Mouse (Mus musculus) embryonic stem cell, embryonic (primary cell): ENCODE data around the gene Gys1.

Source experiments
- CTCF ChIA-PET, 4 experiments: fragments of 300-600 bp in 2 of 4; fragments of 350-600 bp in 2 of 4; sonication (Branson Sonifier 250); formaldehyde crosslinking; loops; one replicate each; lab custom pipeline; 2022; ENCODE audit warnings: inconsistent platforms in 2 of 4; lab: Charles Lee
- POLR2A ChIA-PET, 4 experiments: fragments of 300-600 bp in 2 of 4; fragments of 350-600 bp in 2 of 4; sonication (Branson Sonifier 250); formaldehyde crosslinking; loops; one replicate each; lab custom pipeline; 2022; ENCODE audit warnings: antibody characterized with exemption in 4 of 4, inconsistent platforms in 1 of 4; lab: Charles Lee

The Gys1 gene

DNA sequence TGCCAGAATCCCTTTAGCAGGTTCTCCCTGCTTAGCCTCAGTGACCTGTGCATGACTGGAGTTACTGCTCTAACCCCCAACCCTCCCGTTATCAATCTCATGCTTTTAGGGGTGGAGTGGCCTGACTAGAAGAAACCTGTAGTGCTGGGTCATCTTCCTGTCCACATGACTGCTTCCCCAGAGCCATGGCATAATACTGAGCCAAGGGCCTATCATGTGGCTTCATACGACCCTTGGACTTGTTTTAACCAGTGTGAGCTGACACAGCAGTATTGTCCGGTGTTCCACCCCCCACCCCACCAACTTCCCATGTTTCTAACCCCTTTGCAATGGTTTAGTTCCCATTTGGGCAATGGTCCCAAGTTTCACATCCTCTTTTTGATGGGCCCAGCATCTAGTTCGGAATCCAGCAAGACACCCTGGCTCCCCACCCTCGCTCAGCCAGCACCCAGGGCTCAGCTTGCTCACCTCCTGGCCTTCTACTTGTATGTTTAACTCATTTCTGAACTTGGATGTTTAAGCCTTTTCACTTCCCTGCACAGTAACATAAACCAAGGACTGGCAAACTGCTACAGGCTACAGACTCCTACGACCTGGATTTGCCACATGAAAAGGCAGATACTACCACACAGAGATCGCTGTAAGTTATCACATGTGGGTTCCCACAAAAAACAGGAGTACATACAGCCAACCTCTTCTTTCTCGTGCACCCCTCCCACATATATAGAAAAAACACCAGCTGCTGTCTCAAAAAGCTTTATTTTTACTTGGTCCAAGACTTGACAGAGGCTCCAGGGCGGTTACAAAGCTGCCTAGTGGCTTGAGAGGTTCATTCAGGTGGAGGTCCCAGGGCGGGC, 22.8 kb downstream of the Gys1 start:
- CTCF ChIA-PET, result interaction anchor here (0.5 to 1.5 kb wide), 13 partner anchors 8 to 261 kb away, joined by 3 to 10 read pairs (median 4); partner anchors contain the start of genes Gys1 (in 1 of the 4) and Sphk2 (in 1 of the 4)
- POLR2A ChIA-PET, result interaction anchor here (0.5 to 4.7 kb wide), 133 partner anchors 8 to 600 kb away, joined by 3 to 102 read pairs (median 5); partner anchors contain the start of genes Bax (in 3 of the 4), Fam83e (in 3 of the 4), Gys1 (in 3 of the 4) and Ruvbl2 (in 3 of the 4)

DNA sequence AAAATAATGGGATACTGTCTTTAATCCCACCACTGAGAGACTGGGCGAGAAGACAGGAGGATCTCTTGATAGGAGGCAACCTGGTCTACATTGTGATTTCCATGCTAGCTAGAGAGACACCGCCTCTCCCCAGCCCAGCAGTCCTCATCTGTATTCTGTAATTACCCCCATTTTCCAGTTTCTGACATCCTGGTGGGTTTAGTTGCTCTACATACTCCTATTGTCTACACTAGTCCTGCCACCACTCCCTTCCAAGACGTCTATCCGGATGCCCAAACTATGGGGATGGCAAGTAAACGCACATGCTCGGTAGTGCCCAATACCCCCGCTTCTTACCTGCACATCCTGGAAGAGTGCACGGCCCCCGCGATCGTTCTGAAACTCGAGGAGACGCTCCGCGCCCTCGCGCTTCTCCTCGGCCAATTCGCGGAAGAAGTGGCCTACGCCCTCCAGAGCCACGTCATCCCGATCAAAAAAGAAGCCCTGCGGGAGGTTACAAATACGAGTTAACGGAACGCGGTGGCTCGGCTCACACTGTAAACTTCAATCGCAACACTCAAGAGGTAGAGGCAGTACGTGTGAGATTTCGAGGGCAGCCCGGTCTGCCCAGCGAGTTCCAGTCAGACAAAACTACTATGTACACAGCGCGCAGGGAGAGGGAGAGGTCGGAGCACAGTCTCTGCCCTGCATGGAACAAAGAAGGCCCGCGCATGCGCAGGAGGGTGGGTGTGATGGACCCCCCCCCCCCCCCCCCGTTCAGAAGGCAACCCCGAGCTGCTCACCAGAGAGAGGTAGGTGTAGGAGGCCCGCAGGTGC, 24.3 kb downstream of the Gys1 start:
- ChIA-PET POLR2A (interaction anchor here (0.6 to 4.7 kb wide), 192 partner anchors 7 to 529 kb away, joined by 3 to 102 read pairs (median 6); partner anchors contain the start of genes Plekha4 (in 4 of the 4), Ppp1r15a (in 4 of the 4), Bax (in 3 of the 4) and Dhdh (in 3 of the 4)), CTCF (interaction anchor here in 2 of 4 experiments (1.0 kb wide), 2 partner anchors 24 to 55 kb away, joined by 3 read pairs; partner anchors contain the start of gene Gys1 (in 1 of the 2))

DNA sequence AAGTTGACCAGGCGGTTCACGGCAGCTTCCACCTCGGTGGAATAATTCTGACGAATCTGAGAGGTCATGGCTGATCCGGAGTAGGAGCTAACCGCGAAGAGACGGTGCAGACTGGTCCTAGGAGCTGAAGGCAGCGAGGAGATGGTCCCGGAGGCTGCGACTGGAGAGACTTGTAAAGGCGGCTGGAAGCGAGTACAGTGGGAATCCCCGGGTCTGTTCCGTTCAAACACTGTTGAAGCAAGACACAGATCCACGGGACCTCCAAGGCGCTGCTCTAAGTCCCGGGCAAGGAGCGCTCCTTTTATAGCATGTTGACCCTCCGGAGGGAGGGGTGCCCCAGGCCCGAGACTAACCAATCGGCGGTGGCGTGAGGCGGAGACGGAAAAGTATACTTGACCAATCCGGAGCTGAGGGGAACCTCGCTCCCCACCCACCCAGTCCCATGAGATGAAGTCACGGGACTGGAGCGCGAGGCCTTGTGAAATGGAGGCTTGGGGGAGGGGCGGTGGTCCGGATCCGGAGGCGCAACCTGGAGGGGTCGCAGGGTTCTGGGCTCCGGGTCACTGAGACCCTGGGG, 25.0 kb downstream of the Gys1 start, which contains the start of gene Ftl1:
TSS of gene Ftl1 (minus strand) at position 321 of the 577 bp plus-strand sequence.
- POLR2A ChIA-PET, result interaction anchor here (0.6 to 4.7 kb wide), 240 partner anchors 8 to 752 kb away, joined by 3 to 102 read pairs (median 5); partner anchors contain the start of genes Plekha4 (in 4 of the 4), Ppp1r15a (in 4 of the 4), Gys1 (in 3 of the 4) and Ppfia3 (in 3 of the 4)
- CTCF ChIA-PET, result interaction anchor here in 2 of 4 experiments (0.6 to 1.0 kb wide), 2 partner anchors 12 to 25 kb away, joined by 3 read pairs; partner anchors contain the start of gene Gys1 (in 1 of the 2)

DNA sequence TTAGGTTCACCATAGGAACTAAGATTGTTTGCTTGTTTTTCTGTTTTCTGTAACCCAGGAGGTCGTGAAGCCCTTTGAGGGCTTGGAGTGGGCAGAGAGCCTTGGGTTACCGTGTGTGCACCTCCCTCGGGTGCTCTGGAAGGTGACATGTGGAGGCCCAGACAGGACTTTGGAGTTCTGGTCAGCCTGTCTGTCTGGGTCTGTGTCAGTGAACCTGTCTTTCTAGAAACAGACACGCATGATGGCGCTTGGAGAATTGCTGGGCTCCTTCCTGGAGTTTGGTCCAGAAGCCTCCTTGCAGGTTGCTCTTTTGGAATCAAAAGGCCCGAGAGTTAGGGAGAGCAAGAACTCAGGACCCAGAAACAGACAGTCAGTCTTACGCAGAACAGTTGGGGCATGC, 25.7 kb downstream of the Gys1 start:
- ChIA-PET POLR2A (interaction anchor here (0.6 to 7.3 kb wide), 263 partner anchors 8 to 753 kb away, joined by 3 to 102 read pairs (median 5); partner anchors contain the start of genes Gys1 (in 3 of the 4), Plekha4 (in 3 of the 4), Ppfia3 (in 3 of the 4) and Ppp1r15a (in 3 of the 4)), CTCF (interaction anchor here in 3 of 4 experiments (0.6 to 1.0 kb wide), 3 partner anchors 13 to 26 kb away, joined by 3 read pairs; partner anchors contain the start of gene Gys1 (in 2 of the 3))

DNA sequence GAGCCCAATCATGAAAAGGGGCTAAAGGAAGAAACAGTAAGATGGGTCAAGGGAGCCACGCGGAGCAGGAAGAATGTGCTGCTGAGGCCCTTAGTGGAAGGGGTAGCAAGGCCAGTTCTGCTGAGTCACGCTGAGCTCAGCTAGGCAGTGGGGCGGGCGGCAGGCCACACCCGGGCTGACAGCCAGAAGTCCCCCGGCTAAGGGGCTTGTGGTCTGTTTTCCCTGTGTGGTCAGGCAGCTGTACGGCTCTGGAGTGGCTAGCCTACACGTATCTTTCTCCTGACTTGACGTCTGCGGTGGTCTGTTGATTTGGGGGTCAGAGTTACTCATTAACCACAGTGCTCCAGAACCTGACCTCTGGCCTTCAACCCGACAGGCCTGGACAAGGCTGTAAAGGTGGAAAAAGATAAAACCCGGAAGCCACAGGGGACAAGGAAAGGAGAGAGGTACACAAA, 26.2 kb downstream of the Gys1 start:
- CTCF ChIA-PET, result interaction anchor here in 2 of 4 experiments (0.5 to 1.0 kb wide), 2 partner anchors 11 to 27 kb away, joined by 3 to 4 read pairs; partner anchors contain the start of gene Gys1 (in 1 of the 2)
- POLR2A ChIA-PET, result interaction anchor here (0.6 to 7.3 kb wide), 52 partner anchors 9 to 854 kb away, joined by 3 to 97 read pairs (median 5); partner anchors contain the start of genes Gys1 (in 3 of the 4), Bcat2 (in 2 of the 4), Plekha4 (in 2 of the 4) and Ppp1r15a (in 2 of the 4)

DNA sequence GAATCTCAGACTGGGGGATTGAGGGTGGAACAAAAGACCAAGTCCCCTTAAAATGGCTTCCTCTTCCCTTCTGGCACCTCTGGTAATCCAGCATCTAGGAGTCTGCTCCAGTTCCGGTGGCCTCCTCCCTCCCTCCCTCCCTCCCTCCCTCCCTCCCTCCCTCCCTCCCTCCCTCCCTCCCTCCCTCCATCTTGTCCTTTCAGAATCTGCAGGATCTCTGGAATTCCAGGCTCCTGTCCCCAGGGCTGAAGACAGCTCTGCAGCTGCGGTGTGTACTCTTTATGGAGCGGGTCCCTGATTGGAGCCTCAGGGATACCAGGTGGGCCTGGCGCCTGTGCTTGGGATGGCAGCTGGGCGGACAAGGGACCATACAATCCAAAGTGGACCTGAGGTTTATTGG, 26.7 kb downstream of the Gys1 start:
- ChIA-PET POLR2A (interaction anchor here (0.5 to 7.3 kb wide), 70 partner anchors 9 to 855 kb away, joined by 3 to 97 read pairs (median 4); partner anchors contain the start of genes Gys1 (in 3 of the 4), Bcat2 (in 2 of the 4), Plekha4 (in 2 of the 4) and Ppp1r15a (in 2 of the 4)), CTCF (interaction anchor here in 2 of 4 experiments (0.5 to 1.2 kb wide), 4 partner anchors 9 to 27 kb away, joined by 3 to 4 read pairs (median 4); partner anchors contain the start of gene Gys1 (in 1 of the 2))

DNA sequence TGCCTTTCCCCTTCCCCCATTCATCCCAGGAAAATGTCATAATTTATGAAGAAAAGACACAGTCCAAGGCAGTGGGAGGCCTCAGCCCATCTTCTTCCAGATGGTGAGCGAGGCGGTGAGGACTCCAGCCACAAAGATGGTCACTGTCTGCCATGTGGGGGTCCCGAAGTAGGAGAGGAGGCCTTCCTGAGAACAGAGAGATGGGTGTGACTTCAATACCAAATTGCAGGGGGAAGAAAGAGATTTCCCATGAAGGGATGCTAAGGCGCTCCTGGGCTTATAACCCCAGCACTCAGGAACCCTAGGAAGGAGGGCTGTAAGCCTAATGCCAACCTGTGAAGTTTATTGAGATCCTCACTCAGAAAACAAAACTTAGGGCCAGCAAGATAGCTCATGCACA, 27.1 kb downstream of the Gys1 start:
- ChIA-PET POLR2A (interaction anchor here in 3 of 4 experiments (0.5 to 7.3 kb wide), 72 partner anchors 9 to 871 kb away, joined by 3 to 97 read pairs (median 4); partner anchors contain the start of genes Bcat2 (in 2 of the 3), Gys1 (in 2 of the 3), Plekha4 (in 2 of the 3) and Ppp1r15a (in 2 of the 3)), CTCF (interaction anchor here in 2 of 4 experiments (0.6 to 1.2 kb wide), 4 partner anchors 9 to 52 kb away, joined by 3 to 8 read pairs (median 4); partner anchors contain the start of gene Ruvbl2 (in 1 of the 2))

DNA sequence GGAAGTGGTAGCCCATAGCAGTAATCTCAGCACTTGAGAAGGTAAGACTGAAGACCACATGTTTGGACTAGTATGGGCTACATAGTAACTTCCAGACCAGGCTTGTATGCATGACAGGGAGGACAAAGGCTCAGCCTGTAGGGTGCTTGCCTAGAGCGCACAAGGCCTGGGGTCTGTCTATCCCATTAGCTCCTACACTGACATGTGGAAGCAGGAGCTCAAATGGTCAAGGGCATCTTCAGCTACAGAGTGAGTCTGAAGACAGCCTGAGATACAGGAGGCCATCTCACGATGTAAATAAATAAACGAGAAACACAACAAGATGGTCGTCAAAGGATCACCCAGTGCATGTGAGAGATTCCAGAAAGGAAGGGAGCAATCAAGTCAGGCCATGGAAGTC, 27.7 kb downstream of the Gys1 start:
- ChIA-PET POLR2A (interaction anchor here in 3 of 4 experiments (0.5 to 7.3 kb wide), 63 partner anchors 8 to 872 kb away, joined by 3 to 97 read pairs (median 5); partner anchors contain the start of genes Bcat2 (in 2 of the 3), Gys1 (in 2 of the 3), Nucb1 (in 2 of the 3) and Plekha4 (in 2 of the 3)), CTCF (interaction anchor here in 2 of 4 experiments (0.6 to 1.2 kb wide), 4 partner anchors 8 to 52 kb away, joined by 3 to 8 read pairs (median 4); partner anchors contain the start of gene Ruvbl2 (in 1 of the 2))

DNA sequence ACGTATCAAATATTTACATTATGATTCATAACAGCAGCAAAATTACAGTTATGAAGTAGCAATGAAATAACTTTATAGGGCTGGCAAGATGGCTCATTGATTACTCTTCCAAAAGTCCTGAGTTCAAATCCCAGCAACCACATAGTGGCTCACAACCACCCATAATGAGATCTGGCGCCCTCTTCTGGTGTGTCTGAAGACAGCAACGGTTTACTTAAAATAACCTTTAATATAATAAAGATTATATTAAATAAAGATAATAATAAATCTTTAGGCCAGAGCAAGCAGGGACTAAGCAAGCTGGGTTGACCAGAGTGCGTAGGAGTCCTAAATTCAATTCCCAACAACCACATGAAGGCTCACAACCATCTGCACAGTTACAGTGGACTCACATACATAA, 28.2 kb downstream of the Gys1 start:
- CTCF ChIA-PET, result interaction anchor here in 3 of 4 experiments (0.7 to 1.2 kb wide), 4 partner anchors 14 to 186 kb away, joined by 3 to 5 read pairs (median 3); partner anchors contain the start of gene Ruvbl2 (in 1 of the 3)

DNA sequence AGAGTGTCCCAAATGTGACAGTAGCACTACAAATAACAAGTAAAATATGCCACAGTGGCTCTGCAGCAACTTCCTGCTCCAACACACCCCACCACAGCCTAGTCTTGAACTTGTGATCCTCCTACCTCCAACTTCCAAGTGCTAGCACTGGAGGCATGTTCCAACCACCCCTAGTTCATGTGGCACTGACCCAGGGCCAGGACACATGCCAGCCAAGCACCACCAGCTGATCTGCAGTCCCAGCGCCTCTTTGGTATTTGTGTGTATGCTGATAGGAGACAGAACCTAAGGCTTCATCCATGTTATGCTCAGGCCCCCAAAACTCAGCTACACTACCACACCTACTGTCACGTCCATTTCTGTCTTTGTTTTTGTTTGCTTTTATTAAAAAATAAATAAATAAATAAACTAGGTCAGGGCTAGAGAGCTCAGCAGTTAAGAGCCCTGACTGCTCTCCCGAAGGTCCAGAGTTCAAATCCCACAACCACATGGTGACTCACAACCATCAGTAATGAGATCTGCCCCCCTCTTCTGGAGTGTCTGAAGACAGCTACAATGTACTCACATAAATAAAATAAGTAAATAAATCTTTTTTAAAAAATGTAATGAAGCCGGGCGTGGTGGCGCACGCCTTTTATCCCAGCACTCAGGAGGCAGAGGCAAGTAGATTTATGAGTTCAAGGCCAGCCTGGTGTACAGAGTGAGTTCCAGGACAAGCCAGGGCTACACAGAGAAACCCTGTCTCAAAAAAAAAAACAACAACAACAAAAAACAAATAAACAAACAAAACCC, 29.5 kb downstream of the Gys1 start:
- ChIA-PET CTCF (interaction anchor here in 2 of 4 experiments (1.0 to 3.7 kb wide), 3 partner anchors 13 to 16 kb away, joined by 3 to 17 read pairs (median 5); no protein-coding TSS in a partner anchor), POLR2A (interaction anchor here in 3 of 4 experiments (0.6 to 7.3 kb wide), 56 partner anchors 7 to 1126 kb away, joined by 3 to 97 read pairs (median 5); partner anchors contain the start of genes Bcat2 (in 2 of the 3), Gys1 (in 2 of the 3), Nucb1 (in 2 of the 3) and Plekha4 (in 2 of the 3))

More for the DNA sequence above, 28.2 kb downstream of the Gys1 start:
- POLR2A ChIA-PET, result interaction anchor here in 3 of 4 experiments (0.6 to 7.3 kb wide), 60 partner anchors 8 to 872 kb away, joined by 3 to 97 read pairs (median 6); partner anchors contain the start of genes Bcat2 (in 2 of the 3), Dhdh (in 2 of the 3), Gys1 (in 2 of the 3) and Nucb1 (in 2 of the 3)

DNA sequence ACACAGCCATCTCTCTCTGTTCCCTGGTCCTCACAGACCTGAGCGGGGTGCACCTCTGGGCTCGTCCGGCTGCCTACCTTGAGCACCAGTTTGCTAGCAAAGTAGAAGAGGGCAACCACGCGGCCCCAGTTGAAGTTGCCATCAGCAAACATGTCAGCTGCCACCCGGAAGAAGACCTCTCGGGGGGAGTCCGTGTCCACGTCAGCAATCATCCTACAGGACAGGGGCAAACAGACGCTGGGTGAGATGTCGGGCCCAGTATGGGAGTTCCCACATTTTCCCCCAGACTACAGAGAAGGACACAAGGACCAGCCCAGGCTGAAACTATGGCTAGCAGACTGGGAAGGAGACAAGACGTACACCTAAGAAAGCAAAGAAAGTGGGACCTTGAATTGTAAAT, 30.5 kb downstream of the Gys1 start:
- CTCF ChIA-PET, result interaction anchor here (0.5 to 3.7 kb wide), 18 partner anchors 8 to 217 kb away, joined by 3 to 17 read pairs (median 3); partner anchors contain the start of genes Gys1 (in 1 of the 4), Kcna7 (in 1 of the 4), Plekha4 (in 1 of the 4) and Ppp1r15a (in 1 of the 4)
- POLR2A ChIA-PET, result interaction anchor here (0.6 to 7.3 kb wide), 110 partner anchors 8 to 1127 kb away, joined by 3 to 97 read pairs (median 6); partner anchors contain the start of genes Plekha4 (in 3 of the 4), Ppp1r15a (in 3 of the 4), Snrnp70 (in 3 of the 4) and Bcat2 (in 2 of the 4)

DNA sequence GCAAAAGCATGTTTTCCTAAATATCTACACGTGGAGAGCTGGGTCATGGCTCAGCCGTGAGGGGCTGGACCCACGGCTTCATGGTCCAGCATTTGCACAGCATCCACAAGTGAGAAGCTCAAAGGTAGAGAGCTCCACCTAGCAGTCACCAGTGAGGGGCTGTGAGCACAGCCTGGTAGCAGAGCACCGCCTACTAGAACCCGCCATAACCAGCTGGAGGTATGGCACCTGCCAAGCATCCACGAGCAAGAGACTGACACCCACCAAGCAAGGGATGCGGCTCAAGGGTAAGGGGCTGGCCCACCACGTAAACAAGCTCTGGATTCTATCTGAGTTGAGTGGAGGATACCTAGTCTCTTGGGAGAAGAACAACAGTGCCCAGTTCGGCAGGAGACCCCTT, 30.9 kb downstream of the Gys1 start:
- ChIA-PET POLR2A (interaction anchor here (0.6 to 7.3 kb wide), 124 partner anchors 8 to 650 kb away, joined by 3 to 97 read pairs (median 5); partner anchors contain the start of genes Gys1 (in 3 of the 4), Plekha4 (in 3 of the 4), Ppp1r15a (in 3 of the 4) and Snrnp70 (in 3 of the 4)), CTCF (interaction anchor here (0.5 to 3.7 kb wide), 22 partner anchors 9 to 217 kb away, joined by 3 to 17 read pairs (median 3); partner anchors contain the start of genes Gys1 (in 2 of the 4), Kcna7 (in 1 of the 4), Ntf5 (in 1 of the 4) and Plekha4 (in 1 of the 4))

DNA sequence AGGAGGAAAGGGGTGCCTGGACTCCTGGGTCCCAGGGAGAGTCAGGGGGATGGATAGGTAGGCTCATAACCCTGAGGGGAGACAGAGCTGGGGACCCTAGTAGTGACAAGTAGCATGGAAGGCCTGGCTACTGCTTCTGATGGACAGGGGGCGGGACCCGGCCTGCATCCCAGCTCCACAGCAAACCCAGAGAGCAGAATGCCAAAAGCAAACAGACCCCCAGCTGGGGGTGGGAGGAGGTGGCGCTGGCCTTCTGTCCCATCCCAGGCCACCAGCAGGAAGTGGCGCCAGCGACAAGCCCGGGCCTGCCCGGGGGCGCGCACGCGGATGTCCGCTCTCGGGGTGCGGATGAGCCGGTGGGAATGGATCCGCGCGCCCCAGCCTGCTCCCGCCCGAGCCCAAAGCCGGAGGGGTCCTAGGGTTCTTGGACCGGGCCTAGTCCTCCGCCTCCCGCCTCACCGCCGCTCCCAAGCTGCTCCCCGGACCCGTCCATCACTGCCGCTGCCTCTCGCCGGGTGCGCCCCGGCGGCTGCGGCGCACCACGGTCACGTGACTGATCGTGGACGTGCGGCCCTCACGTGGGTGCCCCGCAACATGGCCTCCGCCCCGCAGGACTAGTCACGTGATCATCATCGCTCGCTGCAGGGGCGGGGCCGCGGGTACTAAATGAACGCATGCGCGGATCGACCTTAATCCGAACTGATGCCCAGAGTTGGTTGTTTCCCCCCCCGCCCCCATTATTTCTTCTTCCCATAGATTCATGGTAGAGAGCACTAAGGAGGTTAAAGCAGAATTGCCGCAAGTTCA, 31.8 kb downstream of the Gys1 start, which contains the start of gene Bax:
TSS of gene Bax (minus strand) at position 616 of the 807 bp plus-strand sequence.
- POLR2A ChIA-PET, result interaction anchor here (0.6 to 7.3 kb wide), 133 partner anchors 8 to 651 kb away, joined by 3 to 97 read pairs (median 5); partner anchors contain the start of genes Gys1 (in 3 of the 4), Plekha4 (in 3 of the 4), Ppp1r15a (in 3 of the 4) and Snrnp70 (in 3 of the 4)

More for the DNA sequence above, 31.8 kb downstream of the Gys1 start, which contains the start of gene Bax:
- CTCF ChIA-PET, result interaction anchor here (0.6 to 3.7 kb wide), 24 partner anchors 8 to 652 kb away, joined by 3 to 17 read pairs (median 4); partner anchors contain the start of genes Gys1 (in 2 of the 4), Plekha4 (in 1 of the 4) and Ppp1r15a (in 1 of the 4)
